Mouse (Mus musculus) NIH3T3 (cell line): ENCODE measurements around the gene Zfp651.

Source experiments
- DNase-seq: peaks from one replicate; pipeline ENCODE4 v3.0.0-alpha.2; 2012; ENCODE audit warnings: low read depth

The Zfp651 gene

DNA sequence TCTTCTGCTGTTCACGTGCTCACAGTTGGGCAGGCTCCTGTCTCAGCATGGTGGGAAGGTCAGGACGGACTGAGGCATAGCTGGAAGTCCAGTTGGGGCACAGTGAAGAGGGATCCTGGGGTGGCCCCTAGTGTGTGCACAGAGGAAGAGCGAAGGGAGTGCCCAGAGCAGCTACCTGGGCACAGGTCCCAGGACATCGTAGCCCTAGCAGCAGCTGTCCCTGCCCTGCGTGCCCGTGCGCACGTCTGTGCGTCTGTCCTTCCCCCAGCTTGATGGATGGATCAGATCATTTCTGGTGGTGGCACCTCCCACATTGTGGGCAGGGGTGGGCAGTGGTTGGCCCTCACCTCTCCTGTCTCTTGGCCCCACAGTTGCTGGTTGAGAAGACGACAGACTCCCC, 3.1 kb downstream of the Zfp651 start:
- DNase-seq, result no peak

DNA sequence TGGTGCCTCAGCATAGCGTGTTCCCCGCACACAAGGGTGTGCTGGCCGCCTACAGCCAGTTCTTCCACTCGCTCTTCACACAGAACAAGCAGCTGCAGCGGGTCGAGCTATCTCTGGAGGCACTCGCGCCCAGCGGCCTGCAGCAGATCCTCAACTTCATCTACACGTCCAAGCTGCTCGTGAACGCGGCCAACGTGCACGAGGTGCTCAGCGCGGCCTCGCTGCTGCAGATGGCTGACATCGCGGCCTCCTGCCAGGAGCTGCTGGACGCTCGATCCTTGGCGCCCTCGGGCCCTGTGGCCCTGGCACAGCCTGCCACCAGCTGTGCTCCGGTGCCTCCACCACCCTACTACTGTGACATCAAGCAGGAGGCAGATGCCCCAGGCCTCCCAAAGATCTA, 3.6 kb downstream of the Zfp651 start:
- DNase-seq, result no peak

DNA sequence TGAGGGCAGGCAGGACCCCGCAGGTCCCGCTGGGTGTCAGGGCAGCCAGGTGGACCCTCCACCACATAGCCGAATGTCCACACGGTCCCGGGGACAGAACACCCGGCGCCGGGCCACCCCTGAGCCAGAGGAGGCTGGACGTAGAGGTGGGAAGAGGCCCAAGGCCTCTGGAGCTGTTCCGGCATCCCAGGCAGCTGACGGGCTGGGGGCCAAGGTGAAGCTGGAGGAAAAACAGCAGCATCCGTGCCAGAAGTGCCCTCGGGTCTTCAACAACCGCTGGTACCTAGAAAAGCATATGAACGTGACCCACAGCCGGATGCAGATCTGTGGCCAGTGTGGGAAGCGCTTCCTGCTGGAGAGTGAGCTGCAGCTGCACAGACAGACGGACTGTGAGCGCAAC, 4.6 kb downstream of the Zfp651 start:
- no peak for DNase-seq

DNA sequence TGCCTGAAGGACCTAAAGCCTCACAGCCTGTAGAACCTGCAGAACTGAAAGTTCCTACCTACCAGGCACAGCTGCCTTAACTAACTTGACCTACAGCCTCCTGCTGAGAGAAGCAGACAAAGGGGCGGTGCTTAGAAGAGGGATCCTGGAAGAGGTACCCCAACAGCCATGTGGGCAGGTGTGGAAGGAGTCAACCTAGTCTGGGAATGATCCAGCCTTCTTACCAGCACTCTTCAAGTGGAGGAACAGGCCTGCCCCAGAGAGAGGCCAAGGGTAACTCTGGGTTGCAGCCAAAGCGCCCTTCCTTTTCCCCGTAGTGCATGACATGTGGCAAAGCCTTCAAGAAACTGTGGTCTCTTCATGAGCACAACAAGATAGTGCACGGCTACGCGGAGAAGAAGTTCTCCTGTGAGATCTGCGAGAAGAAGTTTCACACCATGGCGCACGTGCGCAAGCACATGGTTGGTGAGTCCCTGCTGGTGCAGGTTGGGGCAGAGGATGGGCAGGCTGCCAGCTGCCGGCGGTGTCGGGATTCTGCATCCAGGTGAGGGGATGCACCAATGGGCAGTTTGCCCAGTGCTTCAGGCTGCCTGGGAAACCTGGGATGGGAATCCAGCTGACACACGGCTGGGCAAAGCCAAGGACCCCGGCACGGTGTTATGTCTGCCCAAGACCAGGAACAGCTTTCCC, 6.2 kb downstream of the Zfp651 start:
- DNase-seq, result no peak

DNA sequence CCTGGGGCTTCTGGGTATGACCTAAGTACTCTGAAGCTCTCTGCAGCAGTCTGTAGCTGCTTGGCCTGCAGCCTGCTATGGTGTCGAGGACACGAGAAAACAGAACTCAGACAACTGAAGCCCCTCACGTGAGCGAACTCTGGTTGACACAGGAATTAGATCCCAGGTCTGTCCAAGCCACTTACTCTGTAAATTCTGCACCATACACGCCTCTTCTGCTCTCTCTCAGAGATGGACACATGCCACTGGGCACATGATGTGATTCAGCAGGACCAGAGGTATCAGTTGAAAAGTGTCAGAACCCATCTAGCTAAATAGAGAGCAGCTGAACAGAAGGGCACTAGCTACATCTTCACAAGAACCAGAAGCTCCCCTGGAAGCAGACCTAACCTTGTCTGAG, 13.3 kb downstream of the Zfp651 start:
- DNase-seq, result no peak

DNA sequence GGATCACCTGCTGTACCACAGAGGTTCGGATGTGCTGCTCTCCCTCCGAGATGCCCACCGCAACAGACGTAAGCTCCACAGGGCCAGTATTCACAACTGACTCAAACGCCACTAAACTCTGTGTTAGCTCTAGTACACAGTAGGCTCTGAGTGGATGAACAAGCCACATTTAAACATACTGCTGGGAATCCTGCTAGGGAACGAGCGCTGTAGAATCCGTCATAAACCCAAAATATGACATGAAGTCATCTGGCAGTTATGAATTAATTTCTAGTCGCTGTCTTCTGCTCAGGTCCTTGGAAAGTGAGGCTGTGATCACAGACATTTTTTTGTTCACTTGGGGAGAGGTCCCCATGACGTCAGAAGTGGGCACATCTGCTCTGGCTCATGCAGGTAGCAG, 16.8 kb downstream of the Zfp651 start:
- no peak for DNase-seq

DNA sequence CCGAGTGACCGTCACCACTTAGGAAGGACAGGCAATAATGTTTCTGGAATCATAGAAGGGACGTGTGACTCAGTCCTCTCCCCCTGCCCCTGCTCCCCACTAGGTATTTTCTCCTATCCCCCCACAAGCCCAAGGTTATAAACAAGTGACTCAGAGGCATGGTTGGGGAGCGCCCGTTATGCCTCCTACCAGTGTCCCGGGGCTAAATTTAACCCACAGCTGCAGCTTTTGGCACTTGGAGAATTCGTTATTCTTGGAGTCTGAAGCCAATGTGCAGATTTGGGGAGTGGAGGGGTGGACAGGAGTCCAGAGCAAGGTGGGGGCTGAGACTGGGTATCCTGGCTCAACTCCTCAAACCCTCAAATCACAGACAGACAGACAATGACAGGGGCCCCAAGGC, 17.4 kb downstream of the Zfp651 start:
- DNase-seq, result peak; percentile 79

DNA sequence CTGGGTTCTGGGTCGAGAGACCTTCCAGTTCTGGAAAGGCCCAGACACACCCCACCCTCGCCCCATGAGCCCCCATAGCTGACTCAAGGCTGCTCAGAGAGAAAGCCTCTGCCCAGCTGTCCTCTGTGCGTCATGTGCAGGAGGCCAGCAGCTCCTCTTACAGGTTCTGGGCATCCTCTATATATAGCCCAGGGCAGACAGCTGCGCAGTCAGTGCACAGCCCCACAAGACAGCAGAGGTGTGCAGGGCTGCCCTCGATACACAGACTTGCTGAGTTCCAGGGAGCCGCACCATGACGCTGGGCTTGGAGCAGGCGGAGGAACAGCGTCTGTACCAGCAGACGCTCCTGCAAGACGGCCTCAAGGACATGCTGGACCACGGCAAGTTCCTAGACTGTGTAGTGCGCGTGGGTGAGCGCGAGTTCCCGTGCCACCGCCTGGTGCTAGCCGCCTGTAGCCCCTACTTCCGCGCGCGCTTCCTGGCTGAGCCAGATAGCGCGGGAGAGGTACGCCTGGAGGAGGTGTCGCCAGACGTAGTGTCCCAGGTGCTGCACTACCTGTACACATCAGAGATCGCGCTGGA, 18.4 kb downstream of the Zfp651 start, which contains the start of gene Klhl40:
TSS of gene Klhl40 (plus strand) at position 124 of the 582 bp plus-strand sequence.
- DNase-seq, result no peak

DNA sequence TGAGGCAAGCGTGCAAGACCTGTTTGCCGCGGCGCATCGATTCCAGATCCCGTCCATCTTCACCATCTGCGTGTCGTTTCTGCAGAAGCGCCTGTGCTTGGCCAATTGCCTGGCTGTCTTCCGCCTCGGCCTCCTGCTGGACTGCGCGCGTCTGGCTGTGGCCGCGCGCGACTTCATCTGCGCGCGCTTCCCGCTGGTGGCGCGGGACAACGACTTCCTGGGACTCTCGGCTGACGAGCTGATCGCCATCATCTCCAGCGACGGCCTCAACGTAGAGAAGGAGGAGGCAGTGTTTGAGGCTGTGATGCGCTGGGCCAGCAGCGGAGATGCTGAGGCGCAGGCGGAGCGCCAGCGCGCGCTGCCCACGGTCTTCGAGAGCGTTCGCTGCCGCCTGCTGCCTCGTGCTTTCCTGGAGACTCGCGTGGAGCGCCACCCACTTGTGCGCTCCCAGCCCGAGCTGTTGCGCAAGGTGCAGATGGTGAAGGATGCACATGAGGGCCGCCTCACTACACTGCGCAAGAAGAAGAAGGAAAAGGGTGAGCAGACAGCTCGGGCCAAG, 19.0 kb downstream of the Zfp651 start:
- DNase-seq, result no peak

DNA sequence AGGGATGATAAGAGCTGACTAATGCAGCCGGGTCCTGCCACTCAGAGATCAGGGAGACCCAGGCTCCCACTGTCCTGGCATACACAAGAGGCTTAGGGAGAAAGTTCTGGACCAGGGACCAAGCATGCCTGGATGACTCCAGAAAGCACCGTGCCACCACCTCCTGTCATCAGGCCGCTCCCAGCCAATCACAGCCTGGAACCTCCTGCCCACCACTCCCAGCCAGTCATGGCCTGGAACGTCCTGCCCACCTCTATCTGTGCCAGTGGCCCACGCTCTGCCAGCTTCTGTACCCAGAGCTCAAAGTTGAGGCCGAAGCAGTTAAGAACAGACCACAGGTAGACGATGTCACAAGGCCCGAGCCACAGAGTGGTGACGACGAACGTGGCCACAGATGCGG, 25.7 kb downstream of the Zfp651 start:
- no peak for DNase-seq

DNA sequence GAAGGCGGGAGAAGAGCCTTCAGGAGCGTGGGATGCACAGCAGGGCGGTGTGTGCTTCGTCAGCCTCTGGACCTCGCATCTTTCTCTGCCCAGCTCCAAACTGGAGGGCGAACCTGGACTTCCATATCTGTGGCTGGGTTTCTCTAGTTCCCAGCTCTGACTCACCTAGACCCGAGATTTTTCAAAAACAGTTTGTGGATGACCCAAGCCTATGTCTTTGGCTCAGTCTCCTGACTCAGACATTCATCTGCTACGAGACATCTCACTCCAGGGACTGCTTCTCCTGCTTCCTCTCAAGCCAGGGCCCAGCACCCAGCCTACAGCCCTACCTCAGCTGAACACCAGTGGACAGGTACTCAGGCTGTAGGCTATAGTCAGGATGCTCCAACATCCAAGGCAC, 26.1 kb downstream of the Zfp651 start:
- peak; percentile 54 for DNase-seq

DNA sequence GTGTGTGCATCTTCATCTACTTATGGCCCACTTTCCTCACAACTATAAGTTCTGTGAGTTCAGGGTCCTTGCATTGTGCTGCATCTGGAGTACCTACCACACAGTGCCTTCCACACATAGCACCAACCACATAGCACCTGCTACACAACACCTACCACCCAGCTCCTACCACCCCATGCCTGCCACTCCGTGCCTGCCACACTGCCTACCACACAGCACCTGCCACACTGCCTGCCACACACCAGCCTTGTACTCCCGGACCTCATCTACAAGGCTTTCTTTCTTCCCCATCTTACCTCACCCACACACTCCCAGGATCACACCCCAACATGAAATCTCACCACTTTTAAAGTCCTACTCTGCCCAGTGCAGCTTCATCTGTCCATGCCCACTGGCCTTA, 27.2 kb downstream of the Zfp651 start:
- DNase-seq, result no peak

DNA sequence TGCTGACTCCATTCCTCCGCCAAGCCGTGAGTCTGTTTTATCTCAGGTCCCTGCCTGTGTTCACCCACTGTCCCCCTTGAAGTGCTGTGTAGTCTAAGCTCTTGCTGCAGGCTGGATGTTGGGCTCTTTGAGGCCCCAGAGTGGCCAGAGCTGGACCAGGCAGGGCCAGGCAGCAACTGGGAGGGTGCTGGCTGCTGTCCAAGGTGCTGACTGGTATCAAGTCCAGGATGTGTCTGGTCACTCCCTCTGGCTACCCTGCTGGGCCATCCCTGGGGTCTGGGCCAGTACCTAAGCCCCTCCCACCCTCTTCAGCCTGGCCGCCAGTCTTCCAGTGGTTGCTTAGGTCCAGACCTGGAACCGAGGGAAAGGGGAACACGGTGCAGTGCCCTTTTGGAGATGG, 32.1 kb downstream of the Zfp651 start:
- DNase-seq, result peak; percentile 88

DNA sequence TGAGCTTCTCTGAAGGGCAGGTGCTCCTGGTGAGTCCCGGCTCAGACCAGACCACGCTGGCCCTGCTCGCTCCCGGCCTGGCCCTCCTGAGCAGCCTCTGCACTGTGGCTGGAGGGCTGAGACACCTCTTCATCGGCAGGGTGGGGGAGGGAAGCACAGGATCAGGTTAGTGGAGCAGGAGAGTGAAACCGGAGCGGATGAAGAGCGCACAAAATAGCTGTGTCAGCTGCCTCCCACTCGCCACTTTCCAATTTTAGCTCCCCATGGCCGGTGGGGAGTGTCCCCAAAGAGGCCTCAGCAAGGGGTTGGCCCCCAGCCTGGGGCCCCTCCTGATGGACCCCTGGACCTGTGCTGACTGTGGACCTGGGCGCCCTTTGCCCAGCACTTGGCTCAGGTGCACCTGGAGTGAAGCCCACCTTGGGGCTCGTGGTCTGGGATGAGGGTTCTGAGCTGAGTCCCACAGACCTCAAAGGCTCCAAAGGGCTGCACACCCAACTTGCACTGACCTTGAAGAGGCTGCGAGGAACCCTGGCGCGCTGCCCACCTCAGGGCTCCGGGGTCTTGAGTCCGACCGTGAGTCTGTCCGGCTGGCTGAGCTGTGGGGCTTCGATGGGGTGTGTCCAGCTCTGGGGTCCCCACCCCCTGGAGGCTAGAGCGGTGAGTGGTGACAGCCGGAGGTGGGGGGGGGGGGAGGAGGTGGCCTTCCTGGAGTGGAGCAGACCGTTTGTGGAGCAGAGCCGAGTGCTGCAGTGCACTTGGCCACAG, 32.8 kb downstream of the Zfp651 start, which contains the start of gene Hhatl:
TSS of gene Hhatl (minus strand) at position 751 of the 765 bp plus-strand sequence.
- no peak for DNase-seq

DNA sequence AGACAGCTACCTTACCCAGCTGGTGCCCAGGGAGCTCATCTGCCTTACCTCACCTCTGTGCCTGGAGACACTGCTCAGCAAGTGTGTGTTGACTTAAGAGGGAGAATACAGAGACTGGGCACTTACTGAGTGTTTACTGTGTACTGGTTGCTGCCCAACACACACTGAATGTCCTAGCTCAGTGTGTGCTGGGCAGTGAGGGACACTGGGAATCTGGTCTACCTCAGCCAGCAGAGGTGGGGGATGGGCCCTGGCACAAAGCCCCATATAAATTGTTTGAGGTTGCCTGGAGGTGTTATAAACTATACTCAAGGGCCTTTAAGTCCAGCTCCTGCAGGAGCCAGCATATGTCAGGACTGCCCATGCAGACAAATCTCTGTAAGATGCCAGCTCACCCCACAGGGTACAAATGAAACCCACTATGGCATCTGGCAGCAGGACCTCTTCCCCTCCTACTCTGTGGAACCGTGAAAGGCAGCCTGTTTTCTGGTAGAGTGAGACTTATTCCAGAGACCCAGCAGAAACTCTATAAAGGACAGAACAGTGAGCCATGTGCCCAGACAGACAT, 35.9 kb downstream of the Zfp651 start:
- DNase-seq, result peak; percentile 22

DNA sequence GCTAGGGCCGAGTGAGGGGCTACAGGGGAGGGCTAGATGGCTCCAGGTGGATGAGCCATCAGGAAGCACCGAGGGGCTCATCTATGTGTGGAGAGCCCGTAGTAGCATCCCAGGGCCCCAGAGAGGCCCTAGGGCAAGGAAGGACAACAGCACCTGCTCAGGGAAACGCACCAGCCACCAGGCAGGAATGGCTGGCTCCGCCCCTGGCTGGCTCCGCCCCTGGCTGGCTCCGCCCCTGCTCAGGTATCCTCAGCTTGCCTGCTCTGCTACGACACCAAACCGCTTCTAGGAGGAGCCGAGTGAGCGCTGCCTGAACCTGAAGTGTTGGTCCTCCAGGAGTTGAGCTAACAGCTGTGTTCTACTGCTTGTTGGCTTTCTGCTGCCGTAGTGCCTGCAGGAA, 38.6 kb downstream of the Zfp651 start:
- DNase-seq, result no peak

DNA sequence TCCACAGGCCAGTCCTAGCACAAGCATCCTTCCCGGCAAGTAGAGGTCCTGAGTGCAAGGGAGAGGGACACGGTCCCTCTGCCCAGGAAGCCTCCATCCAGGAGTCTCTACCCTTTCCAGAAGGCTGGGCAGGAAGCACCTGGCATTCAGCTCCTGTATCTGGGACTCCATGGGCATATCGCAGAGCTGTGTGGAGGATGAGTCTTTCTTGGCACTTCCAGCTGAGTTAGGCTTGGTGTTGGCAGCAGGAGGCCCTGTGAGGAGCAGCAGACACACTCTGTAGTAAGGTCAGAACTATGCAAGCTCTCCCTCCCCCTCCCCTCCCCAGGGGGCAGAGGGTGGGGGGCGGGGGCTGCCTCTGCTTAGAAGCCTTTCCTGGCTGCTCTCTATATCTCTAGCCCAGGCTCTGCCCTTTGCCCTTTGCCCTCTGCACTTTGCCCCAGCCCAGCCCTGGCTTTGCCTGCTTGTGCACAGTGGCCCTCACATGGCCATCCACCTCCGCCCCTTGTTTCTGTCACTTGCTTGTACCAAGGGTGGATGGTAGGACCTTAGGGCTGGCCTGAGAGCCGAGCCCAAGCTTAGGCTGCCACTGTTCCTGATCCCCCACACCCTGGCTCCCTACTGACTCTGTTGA, 39.9 kb downstream of the Zfp651 start:
- peak; percentile 50 for DNase-seq

DNA sequence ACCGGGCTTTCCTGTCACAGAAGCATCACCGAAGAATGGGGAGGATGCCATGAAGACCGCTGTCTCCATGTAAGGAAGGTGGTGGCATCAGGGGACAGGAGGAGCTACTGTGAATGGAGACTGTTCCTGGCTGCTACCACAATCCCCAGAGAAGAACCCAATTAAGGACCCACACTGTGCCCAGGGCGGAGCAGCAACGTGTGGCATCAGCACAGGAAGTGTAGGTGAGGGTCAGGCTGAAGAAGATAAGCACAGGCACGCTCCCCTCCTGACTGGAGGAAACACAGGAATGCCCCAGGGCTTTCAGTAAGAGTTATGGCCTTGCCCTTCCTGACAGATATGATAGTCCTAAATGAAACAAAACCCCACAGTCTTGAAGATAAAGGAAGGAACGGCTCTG, 43.6 kb downstream of the Zfp651 start:
- DNase-seq, result no peak

DNA sequence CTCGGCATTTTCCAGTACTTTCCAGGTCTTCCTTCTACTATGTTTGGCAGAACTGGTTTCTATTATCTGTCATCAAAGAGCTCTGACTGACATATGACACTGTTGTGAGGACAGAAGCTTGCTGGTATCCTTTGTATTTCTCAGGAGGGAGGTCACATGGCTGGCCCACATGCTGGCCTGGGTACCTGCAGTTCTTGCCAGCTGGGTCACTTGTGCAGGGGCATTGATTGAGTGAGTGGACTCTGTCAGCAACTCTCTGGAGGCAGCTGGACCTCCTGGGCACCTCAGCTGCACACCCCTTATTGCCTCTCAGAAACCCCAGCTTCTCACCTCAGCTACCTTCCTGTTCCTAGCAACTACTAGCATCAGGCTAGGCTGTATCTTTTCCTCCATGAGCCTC, 48.4 kb downstream of the Zfp651 start:
- DNase-seq, result no peak

DNA sequence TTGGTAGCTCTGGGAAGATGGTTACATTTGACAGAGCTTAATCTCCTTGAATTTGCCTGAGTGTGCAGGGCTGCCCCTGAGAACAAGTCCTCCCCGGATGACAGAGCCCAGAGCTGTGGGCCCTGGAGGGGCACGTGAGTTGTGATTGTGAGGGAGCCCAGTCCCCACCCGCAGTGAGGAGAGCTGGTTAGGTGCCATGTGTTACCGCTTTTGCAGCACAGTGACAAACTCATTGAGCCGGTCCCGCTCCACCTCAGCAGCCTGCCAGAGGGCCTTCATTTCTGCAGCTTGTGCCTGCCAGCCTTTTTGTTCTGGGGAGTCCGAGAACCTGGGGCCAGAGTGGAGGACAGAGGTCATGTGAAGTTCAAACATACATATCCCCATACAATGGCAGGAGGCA, 48.8 kb downstream of the Zfp651 start:
- no peak for DNase-seq

DNA sequence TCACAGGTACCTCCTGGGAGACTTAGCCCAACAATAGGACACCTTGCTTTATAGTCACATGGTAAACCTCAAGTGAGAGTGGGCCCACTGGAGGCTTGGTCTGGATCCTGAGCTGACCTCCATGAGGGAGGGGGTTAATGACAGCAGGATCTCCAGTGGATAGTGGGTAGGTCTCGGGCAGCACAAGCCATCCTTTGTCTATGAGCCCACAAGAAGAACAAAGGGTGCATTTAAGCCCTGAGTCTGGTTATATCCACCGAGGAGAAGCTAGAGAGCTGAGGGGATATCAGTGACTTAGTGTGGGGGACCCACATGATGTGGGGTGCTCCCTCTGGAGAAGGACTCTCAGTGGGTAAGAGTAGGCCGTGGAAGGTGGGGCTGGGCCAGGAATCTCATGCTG, 49.4 kb downstream of the Zfp651 start:
- DNase-seq, result no peak
